Mouse (Mus musculus): Measurements from ENCODE around the gene 2900011O08Rik. TPM values are rescaled to one million over a fixed set of nuclear protein-coding genes. Genes with fewer than 3 reads are reported as not detected.
"Not testable (repeated sequence)": the region's sequence is repeated elsewhere in the genome, so short reads cannot be mapped to it uniquely, and the experiment has no call there.

Gene 2900011O08Rik
- polyA plus RNA-seq, 1 experiment from 2014 or later, result 206 TPM

DNA sequence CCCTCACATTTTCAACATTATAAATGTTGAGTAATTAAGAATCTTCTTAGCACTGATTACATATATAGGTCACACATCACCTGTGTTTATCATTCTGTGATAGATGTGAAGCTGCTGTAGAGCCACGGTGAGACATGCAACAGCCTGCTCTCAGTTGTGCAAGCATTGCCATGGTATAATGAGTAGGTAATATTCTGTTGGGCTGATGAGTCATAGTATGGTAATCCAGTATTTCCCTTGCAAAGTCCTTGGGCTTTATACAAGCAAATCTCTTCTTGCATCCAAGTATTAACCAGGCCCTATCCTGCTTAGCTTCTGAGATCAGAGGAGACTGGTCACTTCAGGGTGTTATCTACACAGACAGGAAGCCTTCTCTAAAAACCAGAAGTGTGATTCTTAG, 17.3 kb upstream of the 2900011O08Rik start:
- Histone ChIP-seq H3K27ac (ENCODE audit: low read depth, low read length) (no peak overlapping the region), H3K36me3 (ENCODE audit: control insufficient read depth, insufficient read depth, low read length) (no peaks in the 10 kb centered on the region)
- WGBS, result 95% methylated on average over 1 of the region's 1 CpGs

DNA sequence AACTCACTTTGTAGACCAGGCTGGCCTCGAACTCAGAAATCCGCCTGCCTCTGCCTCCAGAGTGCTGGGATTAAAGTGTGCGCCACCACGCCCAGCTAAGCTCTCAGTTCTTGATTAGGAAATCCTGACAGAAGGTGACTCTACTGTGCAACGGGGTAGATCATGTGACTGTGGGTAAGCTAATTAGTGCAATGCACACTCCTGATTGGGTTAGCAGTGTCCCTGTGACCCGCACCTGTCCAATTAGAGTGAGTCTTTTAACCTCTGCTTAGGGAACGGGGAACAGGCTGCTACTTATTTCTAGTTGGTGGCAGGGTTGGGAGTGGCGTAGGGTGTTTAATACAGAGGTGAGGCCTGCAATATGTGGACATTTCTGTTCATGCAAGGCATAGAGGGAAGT, 14.4 kb upstream of the 2900011O08Rik start:
- Histone ChIP-seq H3K4me2 (ENCODE audit: low read length) (no peak overlapping the region), H3K9me3 (ENCODE audit: control insufficient read depth, low read length) (no peaks in the 10 kb centered on the region), H3K27me3 (replicated peaks; ENCODE audit: control insufficient read depth, insufficient read depth, low read length) (no peaks in the 10 kb centered on the region), H3K4me1 (ENCODE audit: control insufficient read depth, insufficient read depth, low read depth, low read length) (no peaks in the 10 kb centered on the region), H3K27ac (ENCODE audit: low read depth, low read length) (no peak overlapping the region), H3K9ac (ENCODE audit: low read depth, low read length) (no peak overlapping the region), H3K4me3 (ENCODE audit: low read length) (no peak overlapping the region), H3K36me3 (ENCODE audit: control insufficient read depth, insufficient read depth, low read length) (no peaks in the 10 kb centered on the region)
- 93% methylated on average over 8 of the region's 8 CpGs for WGBS
- no peak for ATAC-seq

More for the DNA sequence above, 17.3 kb upstream of the 2900011O08Rik start:
- H3K4me1 ChIP-seq (ENCODE audit: control insufficient read depth, insufficient read depth, low read depth, low read length), result no peaks in the 10 kb centered on the region
- H3K27me3 ChIP-seq (replicated peaks; ENCODE audit: control insufficient read depth, insufficient read depth, low read length), result no peaks in the 10 kb centered on the region
- H3K9me3 ChIP-seq (ENCODE audit: control insufficient read depth, low read length), result no peaks in the 10 kb centered on the region
- no peak for ATAC-seq
- H3K9ac ChIP-seq (ENCODE audit: low read depth, low read length), result no peak overlapping the region
- no peak overlapping the region for H3K4me3 ChIP-seq (ENCODE audit: low read length)
- H3K4me2 ChIP-seq (ENCODE audit: low read length), result no peak overlapping the region

DNA sequence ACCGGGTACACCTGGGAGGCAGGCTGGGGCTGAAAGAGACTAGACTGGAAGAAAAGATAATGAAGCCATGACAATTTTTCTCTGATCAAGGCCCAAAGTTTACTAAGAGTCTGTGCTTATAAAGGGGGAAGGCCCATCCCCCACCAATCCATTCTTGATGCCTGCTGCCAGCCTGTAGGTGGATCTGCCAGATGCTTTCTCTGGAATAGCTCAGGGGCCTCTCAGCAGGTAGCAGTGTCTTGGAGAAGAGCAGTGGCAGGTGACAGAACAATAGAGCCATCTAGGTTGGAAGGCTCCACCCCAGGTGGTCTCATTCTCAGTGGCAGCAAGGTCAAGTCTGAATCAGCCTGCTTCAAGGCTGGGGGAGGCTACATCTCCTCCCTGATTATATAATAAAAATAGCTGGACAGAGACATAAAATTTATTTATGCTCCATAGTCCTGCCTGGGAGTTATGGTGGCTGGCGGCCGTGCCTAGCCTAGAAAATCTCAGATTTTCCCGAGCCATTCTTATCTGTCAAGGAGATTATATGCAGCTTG, 10.0 kb upstream of the 2900011O08Rik start:
- not testable (repeated sequence) for H3K27ac ChIP-seq (ENCODE audit: low read depth, low read length); H3K4me2 ChIP-seq (ENCODE audit: low read length); H3K36me3 ChIP-seq (ENCODE audit: control insufficient read depth, insufficient read depth, low read length); ATAC-seq; H3K9ac ChIP-seq (ENCODE audit: low read depth, low read length); H3K4me1 ChIP-seq (ENCODE audit: control insufficient read depth, insufficient read depth, low read depth, low read length); H3K4me3 ChIP-seq (ENCODE audit: low read length); H3K27me3 ChIP-seq (replicated peaks; ENCODE audit: control insufficient read depth, insufficient read depth, low read length); H3K9me3 ChIP-seq (ENCODE audit: control insufficient read depth, low read length)
- 76% methylated on average over 4 of the region's 4 CpGs for WGBS

DNA sequence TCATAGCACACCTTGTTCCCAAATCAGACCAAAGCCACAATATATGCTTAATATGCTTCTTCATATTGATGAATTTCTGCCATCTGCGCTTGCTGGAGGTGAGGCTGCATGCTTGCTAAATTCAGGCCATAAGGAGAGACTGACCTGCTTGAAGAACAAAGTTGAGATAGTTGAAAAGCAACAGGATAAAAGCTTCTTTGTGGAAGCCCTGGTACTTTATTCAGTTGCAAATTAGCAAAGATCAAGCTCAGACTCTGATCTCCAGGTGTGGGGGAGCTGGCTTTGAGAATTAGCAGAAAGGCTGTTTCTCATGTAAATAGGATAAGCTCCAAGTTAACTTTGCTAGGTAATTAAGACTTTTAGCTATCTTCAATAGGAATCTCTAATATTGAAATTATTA, 9.4 kb upstream of the 2900011O08Rik start:
- not testable (repeated sequence) for ATAC-seq; H3K4me3 ChIP-seq (ENCODE audit: low read length); H3K27me3 ChIP-seq (replicated peaks; ENCODE audit: control insufficient read depth, insufficient read depth, low read length); H3K4me2 ChIP-seq (ENCODE audit: low read length); H3K4me1 ChIP-seq (ENCODE audit: control insufficient read depth, insufficient read depth, low read depth, low read length); H3K36me3 ChIP-seq (ENCODE audit: control insufficient read depth, insufficient read depth, low read length); H3K9ac ChIP-seq (ENCODE audit: low read depth, low read length); H3K9me3 ChIP-seq (ENCODE audit: control insufficient read depth, low read length); H3K27ac ChIP-seq (ENCODE audit: low read depth, low read length)
- 59% methylated on average over 1 of the region's 1 CpGs for WGBS

DNA sequence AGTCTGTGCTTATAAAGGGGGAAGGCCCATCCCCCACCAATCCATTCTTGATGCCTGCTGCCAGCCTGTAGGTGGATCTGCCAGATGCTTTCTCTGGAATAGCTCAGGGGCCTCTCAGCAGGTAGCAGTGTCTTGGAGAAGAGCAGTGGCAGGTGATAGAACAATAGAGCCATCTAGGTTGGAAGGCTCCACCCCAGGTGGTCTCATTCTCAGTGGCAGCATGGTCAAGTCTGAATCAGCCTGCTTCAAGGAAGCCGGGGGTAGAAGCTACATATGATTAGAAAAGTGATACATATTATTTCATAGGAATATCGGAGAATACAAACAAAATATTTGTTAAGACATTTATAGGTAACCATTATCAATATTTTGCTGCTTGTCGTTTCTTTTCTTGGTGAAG, 4.7 kb upstream of the 2900011O08Rik start:
- not testable (repeated sequence) for ATAC-seq; H3K4me3 ChIP-seq (ENCODE audit: low read length); H3K27me3 ChIP-seq (replicated peaks; ENCODE audit: control insufficient read depth, insufficient read depth, low read length); H3K9me3 ChIP-seq (ENCODE audit: control insufficient read depth, low read length); H3K4me2 ChIP-seq (ENCODE audit: low read length); H3K36me3 ChIP-seq (ENCODE audit: control insufficient read depth, insufficient read depth, low read length); H3K4me1 ChIP-seq (ENCODE audit: control insufficient read depth, insufficient read depth, low read depth, low read length); H3K27ac ChIP-seq (ENCODE audit: low read depth, low read length); H3K9ac ChIP-seq (ENCODE audit: low read depth, low read length)
- WGBS, result 71% methylated on average over 3 of the region's 3 CpGs

DNA sequence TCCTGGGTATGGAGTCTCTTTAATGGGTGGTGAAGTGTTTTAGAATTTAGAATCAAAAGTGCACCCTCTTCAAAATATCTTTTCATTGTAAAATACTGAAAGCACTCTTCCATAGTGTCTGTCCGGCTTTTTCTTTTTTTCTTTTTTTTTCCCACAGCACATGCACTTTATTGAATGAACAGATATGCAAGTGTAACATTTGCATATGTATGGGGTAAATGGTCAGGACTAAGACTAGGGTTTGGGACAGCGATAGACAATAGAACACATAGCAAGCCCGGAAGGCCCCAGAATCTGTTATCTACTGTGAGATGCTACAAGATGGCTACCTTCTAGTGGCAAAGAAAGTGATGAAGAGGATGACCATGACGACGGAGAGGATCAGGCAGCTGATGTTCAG, 3.2 kb upstream of the 2900011O08Rik start:
- no peaks in the 10 kb centered on the region for H3K36me3 ChIP-seq (ENCODE audit: control insufficient read depth, insufficient read depth, low read length)
- H3K27ac ChIP-seq (ENCODE audit: low read depth, low read length), result no peak overlapping the region
- no peak overlapping the region for H3K4me3 ChIP-seq (ENCODE audit: low read length)
- H3K27me3 ChIP-seq (replicated peaks; ENCODE audit: control insufficient read depth, insufficient read depth, low read length), result no peaks in the 10 kb centered on the region
- no peak for ATAC-seq
- no peaks in the 10 kb centered on the region for H3K4me1 ChIP-seq (ENCODE audit: control insufficient read depth, insufficient read depth, low read depth, low read length)
- 84% methylated on average over 5 of the region's 5 CpGs for WGBS
- no peak overlapping the region for H3K9ac ChIP-seq (ENCODE audit: low read depth, low read length)
- no peak overlapping the region for H3K4me2 ChIP-seq (ENCODE audit: low read length)
- H3K9me3 ChIP-seq (ENCODE audit: control insufficient read depth, low read length), result no peaks in the 10 kb centered on the region

DNA sequence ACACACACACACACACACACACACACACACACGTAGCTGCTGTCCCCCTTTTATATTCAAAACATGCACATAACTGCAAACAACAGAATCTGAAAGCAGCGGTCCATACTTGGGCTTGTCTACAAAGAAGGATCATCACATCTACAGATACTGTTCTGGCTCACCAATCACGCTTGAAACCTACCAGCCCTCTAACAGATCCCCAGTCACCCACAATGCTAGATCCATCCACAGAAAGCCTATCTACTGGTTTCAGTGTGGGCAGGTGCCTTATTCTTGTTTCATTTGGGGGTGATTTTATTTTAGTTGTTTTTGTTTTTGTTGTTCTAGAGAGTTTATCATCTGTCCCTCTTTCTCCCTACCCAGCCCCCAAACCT, 219 bp upstream of the 2900011O08Rik start:
- H3K36me3 ChIP-seq (ENCODE audit: control insufficient read depth, insufficient read depth, low read length), result no peaks in the 10 kb centered on the region
- no peaks in the 10 kb centered on the region for H3K9me3 ChIP-seq (ENCODE audit: control insufficient read depth, low read length)
- peak overlapping the region; percentile 51 for H3K4me2 ChIP-seq (ENCODE audit: low read length)
- H3K4me1 ChIP-seq (ENCODE audit: control insufficient read depth, insufficient read depth, low read depth, low read length), result peaks cover 8% of the 10 kb centered on the region
- H3K27me3 ChIP-seq (replicated peaks; ENCODE audit: control insufficient read depth, insufficient read depth, low read length), result no peaks in the 10 kb centered on the region
- peak overlapping the region; percentile 69 for H3K4me3 ChIP-seq (ENCODE audit: low read length)
- H3K27ac ChIP-seq (ENCODE audit: low read depth, low read length), result peak overlapping the region; percentile 82
- ATAC-seq, result peak; percentile 76
- H3K9ac ChIP-seq (ENCODE audit: low read depth, low read length), result peak overlapping the region; percentile 36; the same call in 1 of the 2 replicates
- 35% methylated on average over 3 of the region's 3 CpGs for WGBS

DNA sequence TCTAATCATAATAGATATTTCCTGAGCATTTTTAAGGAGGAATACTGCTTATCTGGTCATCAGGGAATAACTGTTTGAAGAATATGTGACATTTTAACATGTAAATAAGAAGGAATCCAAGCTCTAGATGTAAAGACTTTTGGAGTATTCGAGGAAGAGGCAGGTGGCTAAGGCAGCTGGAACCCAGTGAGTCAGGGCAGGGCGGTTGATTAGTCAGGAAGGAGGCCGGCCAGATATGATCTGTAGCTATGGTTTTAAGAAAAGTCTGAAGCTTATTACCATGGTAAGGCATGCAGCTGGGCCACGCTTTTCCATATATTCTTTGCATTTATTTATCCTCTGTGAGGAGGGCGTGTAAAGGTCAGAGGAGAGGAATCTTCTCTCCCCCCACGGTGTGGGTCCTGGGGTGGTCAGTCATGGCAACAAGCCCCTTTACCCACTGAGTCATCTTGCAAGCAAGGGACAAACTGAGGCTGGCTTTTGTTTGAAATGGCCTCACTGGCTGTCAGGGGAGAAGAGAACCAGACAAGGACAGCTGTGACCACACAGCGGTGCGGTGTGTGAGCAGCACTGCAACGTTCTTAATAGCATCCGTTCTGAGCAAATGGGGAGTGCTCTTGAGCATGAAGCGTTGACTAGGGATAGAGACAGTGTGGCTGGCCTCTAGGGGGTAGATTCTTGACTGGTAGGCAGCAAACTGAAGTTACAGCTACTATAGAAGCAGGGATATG, 6.3 kb downstream of the 2900011O08Rik start:
- no peaks in the 10 kb centered on the region for H3K9me3 ChIP-seq (ENCODE audit: control insufficient read depth, low read length)
- no peaks in the 10 kb centered on the region for H3K36me3 ChIP-seq (ENCODE audit: control insufficient read depth, insufficient read depth, low read length)
- peaks cover 8% of the 10 kb centered on the region for H3K4me1 ChIP-seq (ENCODE audit: control insufficient read depth, insufficient read depth, low read depth, low read length)
- no peak overlapping the region for H3K4me3 ChIP-seq (ENCODE audit: low read length)
- H3K4me2 ChIP-seq (ENCODE audit: low read length), result no peak overlapping the region
- H3K9ac ChIP-seq (ENCODE audit: low read depth, low read length), result no peak overlapping the region
- H3K27me3 ChIP-seq (replicated peaks; ENCODE audit: control insufficient read depth, insufficient read depth, low read length), result no peaks in the 10 kb centered on the region
- 81% methylated on average over 11 of the region's 11 CpGs for WGBS
- no peak overlapping the region for H3K27ac ChIP-seq (ENCODE audit: low read depth, low read length)
- ATAC-seq, result no peak

DNA sequence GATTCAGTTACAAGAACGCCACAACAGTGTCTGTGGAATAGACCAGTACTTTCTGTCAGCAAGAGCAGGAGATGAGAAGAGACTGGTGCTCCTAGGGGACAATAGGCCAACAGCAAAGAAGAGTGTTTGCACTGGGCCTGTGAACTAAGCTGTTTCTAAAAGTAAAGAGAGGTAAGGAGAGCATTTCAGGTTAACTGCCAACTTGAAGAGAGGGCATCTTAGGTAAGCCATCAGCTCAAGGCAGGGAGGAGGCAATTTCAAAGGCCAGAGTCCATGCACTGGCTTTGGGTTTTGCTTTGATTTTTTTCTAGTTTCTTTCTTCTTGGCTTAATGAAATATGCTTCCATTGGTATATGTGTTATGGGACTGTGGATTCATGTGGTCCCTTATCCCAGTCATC, 7.7 kb downstream of the 2900011O08Rik start:
- no peak for ATAC-seq
- no peaks in the 10 kb centered on the region for H3K27me3 ChIP-seq (replicated peaks; ENCODE audit: control insufficient read depth, insufficient read depth, low read length)
- H3K36me3 ChIP-seq (ENCODE audit: control insufficient read depth, insufficient read depth, low read length), result no peaks in the 10 kb centered on the region
- WGBS, result 93% methylated on average over 1 of the region's 1 CpGs
- no peak overlapping the region for H3K4me2 ChIP-seq (ENCODE audit: low read length)
- no peaks in the 10 kb centered on the region for H3K9me3 ChIP-seq (ENCODE audit: control insufficient read depth, low read length)
- peaks cover under 1% of the 10 kb centered on the region for H3K4me1 ChIP-seq (ENCODE audit: control insufficient read depth, insufficient read depth, low read depth, low read length)
- H3K27ac ChIP-seq (ENCODE audit: low read depth, low read length), result no peak overlapping the region
- H3K4me3 ChIP-seq (ENCODE audit: low read length), result no peak overlapping the region
- no peak overlapping the region for H3K9ac ChIP-seq (ENCODE audit: low read depth, low read length)
